Mouse (Mus musculus) cortical plate, adult 2 months (tissue): ENCODE measurements around the gene Spata5. TPM values are rescaled to one million over a fixed set of nuclear protein-coding genes. Genes with fewer than 3 reads are reported as not detected.

Source experiments
- H3K27ac ChIP-seq: fragments of 200-500 bp; 2 replicates; pipeline ENCODE4 v1.5.1; 2012; ENCODE audit warnings: low read length, control low read depth, inconsistent platforms; ENCODE audit not compliant: insufficient read depth
- H3K4me1 ChIP-seq: fragments of 200-500 bp; 2 replicates; pipeline ENCODE4 v1.6.1; 2011; ENCODE audit warnings: low read length; ENCODE audit not compliant: control insufficient read depth, insufficient read depth
- H3K4me3 ChIP-seq: fragments of 200-500 bp; 2 replicates; pipeline ENCODE4 v1.5.1; 2011; ENCODE audit warnings: mild to moderate bottlenecking, low read length, control low read depth; ENCODE audit not compliant: insufficient read depth
- CTCF ChIP-seq: fragments of 200-500 bp; IDR thresholded peaks from 2 replicates; pipeline ENCODE4 v1.5.1; 2011; ENCODE audit warnings: mild to moderate bottlenecking, control low read depth, low read length; ENCODE audit not compliant: insufficient read depth; ENCODE audit errors: extremely low read depth
- POLR2A ChIP-seq: fragments of 200-500 bp; IDR thresholded peaks from 2 replicates; pipeline ENCODE4 v1.6.1; 2011; ENCODE audit warnings: mild to moderate bottlenecking, low read length, control low read depth; ENCODE audit not compliant: insufficient read depth; ENCODE audit errors: extremely low read depth
- polyA plus RNA-seq: library from polyadenylated mRNA; depleted of rRNA; stranded (reverse); fragments of >200 nt; gene quantifications from 2 replicates; pipeline ENCODE4 v1.2.3, GENCODE M21; 2012

The Spata5 gene
- polyA plus RNA-seq, 1 experiment: 6.4 TPM

DNA sequence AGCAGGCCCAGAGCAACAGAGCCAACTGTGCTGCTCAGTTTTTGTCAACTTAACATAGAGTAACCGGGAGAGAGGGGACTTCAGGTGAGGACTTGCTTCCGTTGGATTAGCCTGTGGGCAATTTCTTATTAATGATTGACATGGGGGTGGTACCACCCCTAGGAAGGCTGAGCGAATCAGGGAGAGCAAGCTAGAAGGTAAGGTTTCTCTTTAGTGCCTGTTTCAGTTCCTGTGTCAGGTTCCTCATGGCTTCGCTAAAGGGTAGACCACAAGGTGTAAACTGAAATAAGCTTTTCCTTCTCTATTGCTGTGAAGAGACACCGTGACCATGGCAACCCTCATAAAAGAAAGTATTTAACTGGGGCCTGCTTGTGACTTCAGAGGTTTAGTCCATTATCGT, 32.4 kb upstream of the Spata5 start:
- TF ChIP-seq CTCF (no peak), POLR2A (no peak)
- Histone ChIP-seq H3K4me1 (no peaks in the 10 kb centered on the region), H3K4me3 (no peak overlapping the region), H3K27ac (no peak overlapping the region)

- Histone ChIP-seq H3K27ac (no peak overlapping the region), H3K4me3 (no peak overlapping the region), H3K4me1 (no peaks in the 10 kb centered on the region)
- TF ChIP-seq CTCF (no peak), POLR2A (no peak)
Observed at GRCm38 (mm10) chr3:37396930-37397608, 22.6 kb upstream of the Spata5 start.

- H3K4me3 ChIP-seq: no peak overlapping the region
- H3K4me1 ChIP-seq: no peaks in the 10 kb centered on the region
- TF ChIP-seq CTCF: no peak
- TF ChIP-seq POLR2A: no peak
- H3K27ac ChIP-seq: no peak overlapping the region
Observed at GRCm38 (mm10) chr3:37397646-37398045, 22.1 kb upstream of the Spata5 start.

- no peak overlapping the region for H3K4me3 ChIP-seq
- H3K27ac ChIP-seq: no peak overlapping the region
- no peaks in the 10 kb centered on the region for H3K4me1 ChIP-seq
- no peak for TF ChIP-seq POLR2A
- TF ChIP-seq CTCF: no peak
Observed at GRCm38 (mm10) chr3:37398661-37399395, 20.9 kb upstream of the Spata5 start.

DNA sequence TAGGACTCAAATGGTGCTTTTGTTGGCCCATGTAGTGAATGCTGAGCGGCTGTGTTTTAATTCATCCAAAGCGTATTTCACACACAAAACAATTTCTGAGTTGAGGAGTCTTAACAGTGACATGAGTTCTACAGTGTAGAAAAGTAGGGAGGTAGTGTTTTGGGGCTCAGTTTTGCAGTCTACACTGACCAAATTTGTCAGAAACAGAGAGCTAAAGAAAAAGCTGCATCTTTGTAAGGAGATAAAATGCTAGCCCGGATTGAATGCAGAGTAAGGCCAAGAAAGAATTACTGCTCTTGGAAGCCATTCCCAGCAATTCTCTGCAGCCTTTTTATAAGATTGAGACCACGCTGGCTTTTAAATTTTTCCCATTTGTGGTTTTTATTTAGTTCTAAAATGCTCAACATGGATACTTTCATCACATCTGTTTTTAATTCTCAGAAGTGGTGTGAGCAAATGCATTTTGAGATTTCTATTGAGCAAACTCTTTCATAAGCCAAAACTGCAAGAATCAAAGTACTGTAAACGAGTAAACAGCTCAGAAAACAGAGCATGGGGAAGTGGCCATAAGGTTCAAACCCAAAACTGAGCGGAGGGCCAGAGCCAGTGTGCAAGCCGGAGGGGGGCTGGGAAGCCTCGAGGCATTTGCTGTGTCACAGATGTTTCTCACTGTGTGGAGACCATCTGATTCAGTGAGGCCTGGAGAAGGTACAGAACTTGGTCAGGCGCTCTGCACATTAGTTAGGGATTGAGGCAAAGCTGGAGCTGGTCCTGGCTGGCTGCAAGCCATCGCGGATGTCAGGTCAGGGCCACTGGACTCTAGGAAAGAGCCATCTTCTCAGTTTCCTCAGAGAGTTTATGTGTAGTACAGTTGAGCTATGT, 17.7 kb upstream of the Spata5 start:
- TF ChIP-seq CTCF (no peak), POLR2A (no peak)
- Histone ChIP-seq H3K4me1 (no peaks in the 10 kb centered on the region), H3K27ac (no peak overlapping the region), H3K4me3 (no peak overlapping the region)

GRCm38 (mm10) chr3:37407598-37407997, 12.1 kb upstream of the Spata5 start:
- Histone ChIP-seq H3K27ac (no peak overlapping the region), H3K4me1 (no peaks in the 10 kb centered on the region), H3K4me3 (no peak overlapping the region)
- TF ChIP-seq POLR2A: no peak
- TF ChIP-seq CTCF: no peak

DNA sequence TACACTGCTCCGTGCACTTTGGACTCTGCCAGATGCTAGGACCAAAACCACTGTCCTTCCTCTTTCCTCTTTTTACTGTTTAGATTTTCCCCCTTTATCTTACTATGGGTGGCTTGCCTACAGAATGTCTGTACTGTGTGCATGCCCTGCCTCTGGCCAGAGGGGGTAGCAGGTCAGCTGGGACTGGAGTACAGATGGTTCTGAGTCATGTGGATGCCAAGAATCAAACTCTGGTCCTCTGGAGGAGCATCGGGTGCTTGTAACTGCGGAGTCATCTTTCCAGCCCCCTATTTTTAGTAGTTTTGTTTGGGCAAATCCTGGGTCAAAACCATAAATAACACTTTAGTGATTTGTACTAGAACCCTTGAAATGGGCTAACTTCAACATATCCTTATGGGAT, 6.2 kb upstream of the Spata5 start:
- Histone ChIP-seq H3K4me3 (no peak overlapping the region), H3K27ac (no peak overlapping the region), H3K4me1 (no peaks in the 10 kb centered on the region)
- TF ChIP-seq POLR2A (no peak), CTCF (no peak)

DNA sequence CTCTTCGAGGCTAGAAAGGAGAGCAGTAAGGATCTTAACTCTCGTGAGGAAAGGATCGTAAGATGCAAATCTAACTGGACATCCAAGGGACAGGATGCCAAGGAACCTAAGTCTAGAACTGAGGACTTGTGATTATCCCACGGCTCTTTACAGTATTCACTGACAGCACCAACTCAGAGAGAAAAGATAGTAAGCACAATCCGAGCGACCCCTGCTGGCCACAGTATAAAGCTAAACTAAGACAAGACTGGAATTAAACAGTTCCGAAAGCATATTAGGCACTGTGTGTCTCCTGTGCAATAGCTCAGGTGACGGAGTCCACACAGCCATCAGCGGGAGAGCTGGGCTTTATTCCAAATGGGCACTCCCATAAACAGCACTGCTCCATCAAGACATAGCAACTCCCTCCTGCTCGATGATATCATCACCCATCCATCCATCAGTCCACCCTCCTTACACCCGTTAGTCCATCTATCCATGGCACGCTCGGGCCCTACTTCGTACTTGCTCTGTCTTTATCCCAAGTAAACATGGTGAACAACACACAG, 5.2 kb upstream of the Spata5 start:
- Histone ChIP-seq H3K4me3 (no peak overlapping the region), H3K4me1 (no peaks in the 10 kb centered on the region), H3K27ac (no peak overlapping the region)
- TF ChIP-seq POLR2A: no peak
- TF ChIP-seq CTCF: peak; percentile 66

- TF ChIP-seq CTCF (no peak), POLR2A (no peak)
- Histone ChIP-seq H3K27ac (no peak overlapping the region), H3K4me1 (no peaks in the 10 kb centered on the region; the same call in 1 of the 2 replicates)
Observed at GRCm38 (mm10) chr3:37418341-37418740, 1.4 kb upstream of the Spata5 start.

More at GRCm38 (mm10) chr3:37418341-37418740, 1.4 kb upstream of the Spata5 start:
- no peak overlapping the region; the same call in 1 of the 2 replicates for H3K4me3 ChIP-seq
